Mouse (Mus musculus) cerebellum, postnatal 25 days (tissue): ENCODE data around the gene Gtf2h4.

ENCODE experiments used
- DNase-seq, 2 experiments: peaks; one replicate each; pipeline ENCODE4 v3.0.0; 2021; ENCODE audit warnings: mixed read lengths in 2 of 2

The Gtf2h4 gene

GRCm38 (mm10) chr17:35673416-35674035 is at the start of gene Gtf2h4:
Gtf2h4 (minus strand) TSS chr17:35673739.
- peak; percentile 82 to 91 for DNase-seq

GRCm38 (mm10) chr17:35721676-35722075 is 48.1 kb upstream of the Gtf2h4 start:
- DNase-seq, result no peak

- no peak for DNase-seq
Observed at GRCm38 (mm10) chr17:35720340-35720727, 46.8 kb upstream of the Gtf2h4 start.

GRCm38 (mm10) chr17:35719616-35720339 is 46.2 kb upstream of the Gtf2h4 start:
- DNase-seq, result no peak

- DNase-seq, result no peak
Observed at GRCm38 (mm10) chr17:35717080-35717479, 43.5 kb upstream of the Gtf2h4 start.

- DNase-seq, result no peak
Observed at GRCm38 (mm10) chr17:35716114-35716513, 42.6 kb upstream of the Gtf2h4 start.

- DNase-seq, result peak; percentile 49 to 68
Observed at GRCm38 (mm10) chr17:35710705-35711347, 37.3 kb upstream of the Gtf2h4 start.

GRCm38 (mm10) chr17:35708611-35709010 is 35.1 kb upstream of the Gtf2h4 start:
- no peak for DNase-seq

GRCm38 (mm10) chr17:35707929-35708328 is 34.4 kb upstream of the Gtf2h4 start:
- DNase-seq, result no peak

- peak; percentile 70 to 85 for DNase-seq
Observed at GRCm38 (mm10) chr17:35705836-35706235, 32.3 kb upstream of the Gtf2h4 start.

- DNase-seq, result peak in 1 of 2 experiments; percentile 46
Observed at GRCm38 (mm10) chr17:35704621-35705464, 31.3 kb upstream of the Gtf2h4 start, which contains the start of gene Ddr1. Ddr1 (minus strand) TSS chr17:35704621.

GRCm38 (mm10) chr17:35703751-35704271 is 30.3 kb upstream of the Gtf2h4 start:
- peak in 1 of 2 experiments; percentile 37 for DNase-seq

- DNase-seq, result no peak
Observed at GRCm38 (mm10) chr17:35703065-35703464, 29.5 kb upstream of the Gtf2h4 start.

- no peak for DNase-seq
Observed at GRCm38 (mm10) chr17:35702605-35703004, 29.1 kb upstream of the Gtf2h4 start.

- DNase-seq, result peak; percentile 80 to 83
Observed at GRCm38 (mm10) chr17:35701978-35702461, 28.5 kb upstream of the Gtf2h4 start.

- DNase-seq, result peak; percentile 80 to 81
Observed at GRCm38 (mm10) chr17:35701203-35701977, 27.9 kb upstream of the Gtf2h4 start.

GRCm38 (mm10) chr17:35700371-35700961 is 26.9 kb upstream of the Gtf2h4 start:
- DNase-seq, result peak; percentile 91 to 92

- DNase-seq, result peak; percentile 87 to 90
Observed at GRCm38 (mm10) chr17:35699919-35700318, 26.4 kb upstream of the Gtf2h4 start.

- no peak for DNase-seq
Observed at GRCm38 (mm10) chr17:35698501-35698883, 25.0 kb upstream of the Gtf2h4 start.

GRCm38 (mm10) chr17:35697759-35698500 is 24.4 kb upstream of the Gtf2h4 start:
- DNase-seq, result peak; percentile 69 to 81
